Mouse (Mus musculus): ENCODE data around the gene Wfdc17. TPM values are rescaled to one million over a fixed set of nuclear protein-coding genes. Genes with fewer than 3 reads are reported as not detected.

The Wfdc17 gene
- 0.44 TPM in 1 of 2 replicates, not detected in the other for polyA plus RNA-seq (2015; fragmentation: Nextera tagmentation; extraction: Ambion mirVana)

DNA sequence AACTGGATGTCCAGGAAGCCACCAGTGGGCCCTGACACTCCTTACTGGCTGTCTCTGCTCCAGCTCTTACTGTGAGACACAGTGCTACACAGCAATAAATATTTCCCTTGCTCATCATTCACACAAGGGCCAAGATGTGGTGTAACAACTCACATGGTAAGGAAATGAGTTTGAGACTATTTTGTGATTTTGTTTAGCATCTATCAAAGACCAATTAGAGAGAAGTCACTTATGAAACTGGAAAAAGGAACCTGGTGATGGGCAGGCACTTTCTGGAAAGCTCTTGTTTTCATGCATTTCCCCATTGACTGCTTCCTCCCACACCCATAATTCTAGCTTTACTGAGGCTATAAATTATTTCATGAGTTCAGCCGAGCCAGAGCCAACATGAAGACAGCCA, at the start of gene Wfdc17:
TSS of gene Wfdc17 (plus strand) at position 287 of the 400 bp plus-strand sequence.
- Histone ChIP-seq H3K27ac (no peak within 1 kb of the TSS), H3K27me3 (no peaks in the 10 kb centered on the region), H3K9me3 (no peaks in the 10 kb centered on the region), H3K9ac (replicated peaks) (no peak within 1 kb of the TSS), H3K4me3 (replicated peaks) (no peak within 1 kb of the TSS), H3K36me3 (no peaks in the 10 kb centered on the region), H3K4me1 (replicated peaks) (no peaks in the 10 kb centered on the region), H3K4me2 (replicated peaks) (no peak within 1 kb of the TSS)
- WGBS: 68% methylated on average over 1 of the region's 1 CpGs
- no peak for ATAC-seq

DNA sequence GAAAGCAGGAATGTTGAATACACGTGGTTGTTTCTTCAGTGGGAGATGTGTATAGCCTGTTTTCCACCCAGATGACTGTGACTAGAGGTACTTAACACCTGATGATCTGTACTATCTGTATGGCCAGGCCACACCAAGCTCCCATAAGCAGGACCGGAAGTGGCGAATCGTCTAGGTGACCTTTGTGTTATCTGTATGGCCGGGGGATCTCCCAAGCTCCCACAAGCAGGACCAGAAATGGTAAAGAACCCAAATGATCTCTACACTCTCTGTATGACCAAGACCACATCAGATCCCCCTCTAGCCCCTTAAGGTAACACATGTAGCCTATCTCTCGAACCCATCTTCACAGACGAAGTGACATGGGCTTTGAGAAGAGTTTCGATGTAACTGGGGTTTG, 49.2 kb upstream of the Wfdc17 start:
- H3K9ac ChIP-seq (replicated peaks): no peak overlapping the region
- H3K27ac ChIP-seq: no peak overlapping the region
- no peak overlapping the region for H3K4me2 ChIP-seq (replicated peaks)
- 89% methylated on average over 8 of the region's 8 CpGs for WGBS
- no peaks in the 10 kb centered on the region for H3K27me3 ChIP-seq
- no peaks in the 10 kb centered on the region for H3K4me1 ChIP-seq (replicated peaks)
- H3K4me3 ChIP-seq (replicated peaks): no peak overlapping the region
- H3K36me3 ChIP-seq: no peaks in the 10 kb centered on the region
- no peak for ATAC-seq
- no peaks in the 10 kb centered on the region for H3K9me3 ChIP-seq

DNA sequence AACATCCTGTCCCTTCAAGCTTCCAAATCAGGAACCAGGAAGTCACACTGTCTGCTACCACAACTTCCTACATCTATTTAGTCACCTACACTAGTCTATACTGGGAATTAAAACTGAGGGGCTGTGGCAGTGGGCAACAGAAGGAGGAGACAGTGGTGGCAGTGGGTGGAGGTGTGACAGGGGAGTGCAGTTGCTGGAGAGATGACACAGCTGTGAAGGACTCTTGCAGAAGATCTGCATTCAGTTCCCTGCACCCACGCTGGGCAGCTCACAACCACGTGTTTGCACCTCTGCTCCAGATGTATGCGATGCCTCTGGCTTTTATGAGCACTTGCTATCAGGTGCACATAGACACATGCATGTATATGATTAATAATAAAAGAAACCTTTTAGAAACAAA, 46.3 kb upstream of the Wfdc17 start:
- Histone ChIP-seq H3K27ac (no peak overlapping the region), H3K4me1 (replicated peaks) (no peaks in the 10 kb centered on the region), H3K27me3 (no peaks in the 10 kb centered on the region), H3K36me3 (no peaks in the 10 kb centered on the region), H3K4me3 (replicated peaks) (no peak overlapping the region), H3K9ac (replicated peaks) (no peak overlapping the region), H3K4me2 (replicated peaks) (no peak overlapping the region), H3K9me3 (no peaks in the 10 kb centered on the region)
- 86% methylated on average over 3 of the region's 3 CpGs for WGBS
- ATAC-seq: no peak

DNA sequence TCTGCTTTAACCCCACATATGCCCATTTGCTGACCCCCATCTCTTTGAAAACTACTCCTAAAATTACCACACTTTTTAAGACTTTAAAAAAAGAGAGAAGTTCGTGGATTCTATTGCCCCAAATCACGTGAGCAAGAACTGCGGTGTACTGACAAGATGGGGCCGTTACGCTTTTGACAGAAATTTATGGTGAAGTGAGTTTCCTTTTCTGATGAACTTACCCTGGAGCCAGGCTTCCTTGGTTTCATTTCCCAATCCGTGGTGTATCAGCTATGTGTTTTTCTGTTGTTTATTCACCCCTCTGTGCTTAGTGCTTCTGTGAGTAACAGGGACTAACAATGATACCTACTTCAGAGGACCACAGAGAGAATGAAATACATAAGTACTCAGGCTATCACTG, 45.0 kb upstream of the Wfdc17 start:
- no peak overlapping the region for H3K9ac ChIP-seq (replicated peaks)
- no peaks in the 10 kb centered on the region for H3K4me1 ChIP-seq (replicated peaks)
- H3K9me3 ChIP-seq: no peaks in the 10 kb centered on the region
- H3K4me3 ChIP-seq (replicated peaks): no peak overlapping the region
- H3K36me3 ChIP-seq: no peaks in the 10 kb centered on the region
- no peak overlapping the region for H3K27ac ChIP-seq
- WGBS: 84% methylated on average over 6 of the region's 6 CpGs
- ATAC-seq: no peak
- H3K4me2 ChIP-seq (replicated peaks): no peak overlapping the region
- H3K27me3 ChIP-seq: no peaks in the 10 kb centered on the region

DNA sequence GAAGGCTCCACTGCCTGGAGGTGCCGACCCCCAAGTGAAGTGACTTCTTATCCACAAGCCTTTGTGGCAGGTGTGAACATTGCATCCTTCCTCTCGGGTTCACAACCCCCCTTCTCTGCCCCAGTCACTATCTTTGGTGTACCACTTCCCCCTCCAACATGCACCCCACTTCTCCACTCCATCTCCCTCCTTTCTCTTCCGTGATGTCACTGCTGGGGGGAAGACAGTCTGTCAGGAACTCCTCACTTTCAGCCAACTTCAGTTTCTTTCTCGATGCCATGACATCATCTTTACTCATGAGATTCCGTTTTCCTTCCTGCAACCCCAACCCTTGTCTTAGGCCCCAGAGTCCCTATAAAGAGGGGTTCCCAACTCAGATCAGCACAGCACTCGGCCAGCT, 41.6 kb upstream of the Wfdc17 start, which contains the start of gene Ccl4:
TSS of gene Ccl4 (plus strand) at position 381 of the 400 bp plus-strand sequence.
- Histone ChIP-seq H3K27ac (no peak within 1 kb of the TSS), H3K9ac (replicated peaks) (no peak within 1 kb of the TSS), H3K9me3 (no peaks in the 10 kb centered on the region), H3K36me3 (no peaks in the 10 kb centered on the region), H3K4me3 (replicated peaks) (no peak within 1 kb of the TSS), H3K4me1 (replicated peaks) (no peaks in the 10 kb centered on the region), H3K4me2 (replicated peaks) (no peak within 1 kb of the TSS), H3K27me3 (no peaks in the 10 kb centered on the region)
- no peak for ATAC-seq
- WGBS: 89% methylated on average over 6 of the region's 6 CpGs

DNA sequence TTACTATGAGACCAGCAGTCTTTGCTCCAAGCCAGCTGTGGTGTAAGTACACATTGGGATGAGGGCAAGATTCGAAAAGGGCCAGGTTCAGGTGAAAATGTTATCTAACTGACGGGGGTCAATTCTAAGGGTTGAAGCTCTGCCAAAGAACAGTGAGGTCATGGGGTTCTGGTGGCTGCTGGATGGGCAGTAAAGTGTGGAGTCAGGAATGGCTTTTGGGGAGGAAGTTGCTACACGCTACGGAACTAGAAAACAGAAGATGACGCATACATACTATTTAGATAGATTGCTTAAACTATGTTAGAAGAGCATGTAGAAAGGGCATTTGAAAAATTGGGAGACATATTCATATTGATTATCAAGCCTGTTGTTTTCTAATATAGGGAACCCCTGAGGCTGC, 40.3 kb upstream of the Wfdc17 start:
- 90% methylated on average over 5 of the region's 5 CpGs for WGBS
- no peak overlapping the region for H3K4me2 ChIP-seq (replicated peaks)
- no peaks in the 10 kb centered on the region for H3K36me3 ChIP-seq
- H3K27me3 ChIP-seq: no peaks in the 10 kb centered on the region
- H3K4me3 ChIP-seq (replicated peaks): no peak overlapping the region
- H3K9me3 ChIP-seq: no peaks in the 10 kb centered on the region
- no peaks in the 10 kb centered on the region for H3K4me1 ChIP-seq (replicated peaks)
- no peak for ATAC-seq
- H3K27ac ChIP-seq: no peak overlapping the region
- no peak overlapping the region for H3K9ac ChIP-seq (replicated peaks)

DNA sequence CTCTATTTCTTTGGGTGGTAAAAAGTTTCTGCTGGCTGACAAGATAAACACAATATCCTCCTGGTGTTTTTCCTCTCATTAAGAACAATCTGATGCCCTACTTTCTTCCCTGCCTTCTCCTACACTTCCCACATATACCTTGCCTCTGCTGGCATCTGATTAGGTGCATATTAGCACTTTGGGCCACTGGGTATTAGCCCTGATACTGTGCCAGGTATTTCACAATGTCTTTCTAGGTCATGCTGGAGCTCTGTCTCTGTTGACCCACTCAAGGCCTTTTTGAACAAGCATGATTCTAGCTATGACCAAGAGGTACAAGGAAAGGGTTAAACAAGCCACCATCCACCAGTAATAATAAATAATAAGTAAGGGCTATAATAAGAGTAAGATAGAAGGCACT, 32.0 kb upstream of the Wfdc17 start:
- H3K9me3 ChIP-seq: no peaks in the 10 kb centered on the region
- no peak for ATAC-seq
- no peak overlapping the region for H3K27ac ChIP-seq
- no peak overlapping the region for H3K4me2 ChIP-seq (replicated peaks)
- H3K9ac ChIP-seq (replicated peaks): no peak overlapping the region
- no peaks in the 10 kb centered on the region for H3K4me1 ChIP-seq (replicated peaks)
- no peaks in the 10 kb centered on the region for H3K36me3 ChIP-seq
- H3K27me3 ChIP-seq: no peaks in the 10 kb centered on the region
- no peak overlapping the region for H3K4me3 ChIP-seq (replicated peaks)

DNA sequence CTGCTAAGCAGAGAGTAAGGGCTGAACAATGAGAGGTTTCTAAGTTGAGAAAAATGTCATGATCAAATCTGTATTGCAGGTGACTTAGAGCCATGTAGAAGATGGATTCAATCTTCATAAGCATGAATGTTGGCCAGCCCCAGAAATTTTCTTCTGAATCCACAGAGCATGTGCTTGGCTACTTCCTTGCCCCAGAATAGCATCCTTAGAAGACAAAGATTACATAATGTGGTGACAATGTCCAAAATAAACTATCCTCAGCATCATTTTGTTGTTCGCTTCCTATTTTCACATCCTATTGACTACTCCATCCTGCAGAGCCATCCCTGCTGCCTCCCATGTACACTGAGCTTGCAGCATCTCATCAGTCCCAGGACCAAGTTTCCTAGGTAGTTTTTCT, 28.1 kb upstream of the Wfdc17 start:
- Histone ChIP-seq H3K4me2 (replicated peaks) (no peak overlapping the region), H3K36me3 (no peaks in the 10 kb centered on the region), H3K4me1 (replicated peaks) (no peaks in the 10 kb centered on the region), H3K4me3 (replicated peaks) (no peak overlapping the region), H3K9me3 (no peaks in the 10 kb centered on the region), H3K9ac (replicated peaks) (no peak overlapping the region), H3K27ac (no peak overlapping the region), H3K27me3 (no peaks in the 10 kb centered on the region)
- ATAC-seq: no peak
- 97% methylated on average over 1 of the region's 1 CpGs for WGBS

DNA sequence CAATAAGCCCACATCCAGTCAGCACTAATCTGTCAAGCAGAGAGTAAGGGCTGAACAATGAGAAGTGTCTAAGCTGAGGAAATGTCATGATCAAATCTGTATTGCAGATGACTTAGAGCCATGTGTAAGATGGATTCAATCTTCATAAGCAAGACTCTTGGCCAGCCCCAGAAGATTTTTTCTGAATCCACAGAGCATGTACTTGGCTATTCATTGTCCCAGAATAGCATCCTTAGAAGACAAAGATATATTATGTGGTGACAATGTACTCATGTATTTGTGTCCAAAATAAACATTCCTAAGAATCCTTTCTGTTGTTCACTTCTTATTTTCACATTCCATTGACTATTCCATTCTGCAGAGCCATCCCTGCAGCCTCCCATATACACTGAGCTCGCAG, 13.9 kb upstream of the Wfdc17 start:
- 85% methylated on average over 1 of the region's 1 CpGs for WGBS
- H3K27ac ChIP-seq: no peak overlapping the region
- no peak overlapping the region for H3K9ac ChIP-seq (replicated peaks)
- no peaks in the 10 kb centered on the region for H3K9me3 ChIP-seq
- no peak overlapping the region for H3K4me2 ChIP-seq (replicated peaks)
- no peaks in the 10 kb centered on the region for H3K36me3 ChIP-seq
- no peak for ATAC-seq
- H3K27me3 ChIP-seq: no peaks in the 10 kb centered on the region
- no peak overlapping the region for H3K4me3 ChIP-seq (replicated peaks)
- no peaks in the 10 kb centered on the region for H3K4me1 ChIP-seq (replicated peaks)

DNA sequence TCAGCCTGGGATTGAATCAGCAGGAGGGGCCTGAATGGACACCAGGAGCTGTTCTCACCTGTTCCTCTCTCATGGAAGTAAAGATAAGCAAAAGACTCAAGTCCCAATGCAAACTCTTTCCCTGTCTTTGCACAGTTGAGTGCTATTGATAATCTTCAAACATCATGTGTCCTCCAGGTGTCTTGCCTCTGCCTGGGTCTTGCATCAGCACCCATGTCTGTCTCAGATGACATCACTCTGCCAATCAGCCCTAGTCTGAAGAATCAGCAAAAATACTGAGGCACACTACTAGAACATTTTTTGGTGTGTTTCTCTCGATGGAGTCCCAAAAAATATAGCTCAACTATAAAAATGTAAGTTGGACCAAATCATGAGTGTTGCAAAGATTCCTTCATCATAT, 11.8 kb upstream of the Wfdc17 start:
- H3K9ac ChIP-seq (replicated peaks): no peak overlapping the region
- H3K27ac ChIP-seq: no peak overlapping the region
- no peaks in the 10 kb centered on the region for H3K9me3 ChIP-seq
- no peaks in the 10 kb centered on the region for H3K36me3 ChIP-seq
- no peak overlapping the region for H3K4me2 ChIP-seq (replicated peaks)
- no peak for ATAC-seq
- H3K27me3 ChIP-seq: no peaks in the 10 kb centered on the region
- 73% methylated on average over 1 of the region's 1 CpGs for WGBS
- no peaks in the 10 kb centered on the region for H3K4me1 ChIP-seq (replicated peaks)
- H3K4me3 ChIP-seq (replicated peaks): no peak overlapping the region

DNA sequence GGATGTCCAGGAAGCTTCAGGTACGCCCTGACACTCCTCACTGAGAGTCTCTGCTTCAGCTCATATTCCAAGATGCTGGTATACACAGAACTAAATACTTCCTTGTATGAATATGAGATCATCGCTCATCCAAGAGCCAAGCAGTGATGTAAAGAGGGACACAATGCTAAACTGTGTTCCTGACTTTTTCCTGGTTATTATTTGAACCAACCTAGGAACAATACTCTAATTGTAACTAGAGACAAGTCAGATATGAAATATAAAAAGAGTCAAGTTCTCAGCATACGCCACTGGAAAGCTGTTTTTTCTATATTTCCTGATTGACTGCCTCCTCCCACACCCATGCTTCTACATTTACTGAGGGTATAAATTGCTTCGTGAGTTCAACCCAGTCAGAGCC, 4.9 kb downstream of the Wfdc17 start, which contains the start of gene Wfdc18:
TSS of gene Wfdc18 (plus strand) at position 301 of the 400 bp plus-strand sequence.
- Histone ChIP-seq H3K27me3 (no peaks in the 10 kb centered on the region), H3K4me2 (replicated peaks) (no peak within 1 kb of the TSS), H3K4me1 (replicated peaks) (no peaks in the 10 kb centered on the region), H3K9ac (replicated peaks) (no peak within 1 kb of the TSS), H3K4me3 (replicated peaks) (no peak within 1 kb of the TSS), H3K27ac (no peak within 1 kb of the TSS), H3K36me3 (no peaks in the 10 kb centered on the region), H3K9me3 (no peaks in the 10 kb centered on the region)
- ATAC-seq: no peak
- WGBS: 73% methylated on average over 4 of the region's 4 CpGs

DNA sequence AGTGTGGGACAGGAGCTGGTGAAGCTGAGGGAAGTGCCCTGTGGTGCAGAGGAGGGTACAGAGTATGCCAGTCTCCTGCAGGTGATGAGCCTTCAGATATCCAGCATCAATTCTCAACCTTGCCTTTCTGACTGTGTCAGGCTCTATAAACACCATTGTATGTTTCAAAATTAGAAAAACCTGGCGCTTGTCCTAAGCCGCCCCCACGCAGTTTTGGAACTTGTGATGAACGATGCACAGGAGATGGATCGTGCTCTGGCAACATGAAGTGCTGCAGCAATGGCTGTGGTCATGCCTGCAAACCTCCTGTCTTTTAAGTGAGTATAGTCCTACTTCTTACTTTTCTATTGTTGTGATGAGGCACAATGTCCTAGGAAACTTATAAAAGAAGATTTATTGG, 5.9 kb downstream of the Wfdc17 start:
- no peak overlapping the region for H3K4me2 ChIP-seq (replicated peaks)
- H3K9ac ChIP-seq (replicated peaks): no peak overlapping the region
- H3K9me3 ChIP-seq: no peaks in the 10 kb centered on the region
- no peak overlapping the region for H3K4me3 ChIP-seq (replicated peaks)
- no peak overlapping the region for H3K27ac ChIP-seq
- WGBS: 90% methylated on average over 5 of the region's 5 CpGs
- ATAC-seq: no peak
- no peaks in the 10 kb centered on the region for H3K27me3 ChIP-seq
- H3K4me1 ChIP-seq (replicated peaks): no peaks in the 10 kb centered on the region
- H3K36me3 ChIP-seq: no peaks in the 10 kb centered on the region

DNA sequence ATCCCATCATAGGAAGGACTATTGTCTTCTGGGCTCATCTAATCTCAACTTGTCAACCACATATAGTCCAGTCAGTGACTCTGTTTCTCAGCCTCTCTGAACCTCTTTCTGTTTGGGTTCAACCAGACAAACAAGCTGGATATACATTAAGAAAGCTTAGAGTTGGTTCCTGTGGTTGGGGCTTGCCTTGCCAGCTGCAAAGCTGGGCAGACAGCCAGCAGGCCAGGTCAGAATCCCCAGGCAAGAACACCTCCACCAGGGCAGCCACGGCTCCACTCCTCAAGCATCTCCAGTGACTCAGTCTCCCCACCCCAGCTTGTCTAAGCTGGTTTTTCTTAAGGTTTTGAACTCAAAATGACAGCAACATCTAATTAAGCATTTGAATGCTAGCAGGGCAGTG, 8.9 kb downstream of the Wfdc17 start:
- ATAC-seq: no peak
- no peak overlapping the region for H3K9ac ChIP-seq (replicated peaks)
- no peak overlapping the region for H3K4me3 ChIP-seq (replicated peaks)
- H3K9me3 ChIP-seq: no peaks in the 10 kb centered on the region
- no peak overlapping the region for H3K27ac ChIP-seq
- H3K4me1 ChIP-seq (replicated peaks): no peaks in the 10 kb centered on the region
- H3K36me3 ChIP-seq: no peaks in the 10 kb centered on the region
- 81% methylated on average over 1 of the region's 1 CpGs for WGBS
- H3K27me3 ChIP-seq: no peaks in the 10 kb centered on the region
- no peak overlapping the region for H3K4me2 ChIP-seq (replicated peaks)

Measured in midbrain, embryonic 13.5 days (tissue).